Mouse (Mus musculus): ENCODE results near the gene Fbxo6.
"Not testable (repeated sequence)": the region's sequence is repeated elsewhere in the genome, so short reads cannot be mapped to it uniquely, and the experiment has no call there.

Gene Fbxo6

DNA sequence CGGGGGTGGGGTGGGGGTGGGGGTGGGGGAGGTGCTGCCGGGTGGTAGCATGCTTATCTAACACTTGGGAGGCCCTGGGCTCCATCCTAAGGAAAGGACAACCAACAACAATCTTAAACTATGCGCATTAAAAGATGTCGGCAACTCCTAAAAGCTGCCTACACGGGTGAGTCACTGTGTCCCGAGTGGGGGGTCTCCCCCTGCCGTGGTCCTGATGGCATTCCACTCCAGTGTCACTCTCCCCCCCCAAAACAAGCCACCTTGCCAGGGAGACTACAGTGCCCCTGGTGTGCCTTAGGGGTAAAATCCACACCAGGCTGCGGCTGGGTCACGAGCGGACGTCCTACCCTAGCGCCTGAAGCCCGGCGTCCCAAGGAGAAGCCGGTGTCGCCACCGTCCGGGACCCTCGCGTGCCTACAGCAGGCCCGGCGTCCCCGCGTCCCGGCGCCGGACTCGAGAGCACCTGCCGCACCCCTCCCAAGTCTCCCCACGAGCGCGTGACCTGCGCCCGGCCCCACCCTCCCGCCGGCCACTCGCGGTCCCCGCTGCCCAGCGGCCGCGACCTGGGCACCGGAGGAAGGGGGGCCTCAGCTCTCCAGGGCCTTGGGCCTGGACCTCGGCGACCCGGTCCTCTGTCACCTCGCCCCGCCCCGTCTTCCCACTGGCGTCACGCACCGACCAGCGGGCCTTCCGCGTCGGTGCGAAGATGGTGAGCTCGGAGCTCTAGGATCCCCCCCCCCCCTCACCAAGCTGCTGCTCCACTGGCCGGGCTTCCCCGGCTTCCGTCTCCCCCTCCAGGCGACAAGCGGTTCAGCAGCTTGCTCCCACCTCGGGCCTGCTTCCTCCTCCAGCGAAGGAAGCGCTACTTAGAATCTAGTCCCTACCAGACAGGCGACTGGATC lies at the start of gene Fbxo6:
TSS of gene Fbxo6 (minus strand) at position 874 of the 902 bp plus-strand sequence.
- DNase-seq (ENCODE audit: low spot score in 2 of 2), result peak; percentile 56 to 72

DNA sequence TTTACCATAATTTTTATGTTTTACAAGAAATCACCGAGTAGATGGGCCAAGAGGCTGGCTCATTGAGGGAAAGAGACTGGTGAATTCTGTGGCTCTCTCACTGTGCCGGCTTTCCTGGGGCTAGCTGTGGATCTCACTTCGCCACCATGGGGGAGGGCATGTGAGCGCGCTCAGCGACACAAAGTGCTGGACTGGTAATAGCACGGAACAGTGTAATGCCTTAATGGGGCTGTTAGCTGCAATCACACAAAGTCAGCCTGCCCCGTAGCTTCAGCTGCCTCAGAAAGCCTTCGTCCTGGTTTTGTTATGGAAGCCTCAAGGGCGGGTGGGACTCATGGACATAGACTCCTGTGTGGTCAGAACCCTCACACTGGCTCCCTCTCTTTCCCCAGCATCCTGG lies 46.8 kb upstream of the Fbxo6 start:
- no peak for DNase-seq (ENCODE audit: low spot score in 2 of 2)

DNA sequence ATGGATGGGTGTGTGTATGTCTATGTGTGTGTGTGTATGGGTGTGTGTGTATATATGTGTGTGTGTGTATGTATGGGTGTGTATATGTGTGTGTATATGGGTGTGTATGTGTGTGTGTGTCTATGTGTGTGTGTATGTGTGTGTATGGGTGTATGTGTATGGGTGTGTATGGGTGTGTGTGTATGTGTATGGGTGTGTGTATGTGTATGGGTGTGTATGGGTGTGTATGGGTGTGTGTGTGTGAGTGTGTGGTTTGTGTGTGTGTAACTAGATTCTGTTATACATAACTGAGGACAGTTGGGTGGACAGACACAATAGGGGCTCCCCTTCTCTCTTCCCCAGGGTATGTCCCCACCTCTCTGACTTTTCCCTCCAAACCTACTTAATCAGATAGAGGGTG lies 42.5 kb upstream of the Fbxo6 start:
- DNase-seq (ENCODE audit: low spot score in 2 of 2), result no peak

DNA sequence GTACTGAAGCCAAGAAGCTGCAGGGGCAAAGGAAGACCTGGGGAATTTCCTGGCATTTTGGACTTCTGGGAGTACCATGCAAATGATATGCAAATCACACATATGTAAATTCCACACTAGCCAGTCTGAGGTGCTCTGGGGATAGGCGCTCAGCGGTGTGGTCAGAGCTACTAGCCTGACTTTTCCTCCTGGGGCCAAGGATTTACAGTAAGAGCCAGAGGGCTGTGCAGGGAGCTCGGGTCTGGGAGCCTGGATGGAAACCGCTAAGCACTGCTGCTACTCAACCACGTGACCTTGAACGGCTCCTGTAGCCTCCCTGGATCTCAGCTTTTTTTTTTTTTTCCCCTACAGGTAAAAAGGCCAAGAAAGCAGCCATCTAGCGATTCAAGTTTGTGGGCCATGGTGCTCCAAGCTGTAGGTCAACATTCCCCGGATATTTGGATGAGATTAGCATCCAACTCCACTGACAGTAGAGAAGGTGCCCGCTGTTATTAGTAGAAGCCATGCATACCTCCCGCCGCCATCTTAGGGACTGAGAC lies 40.8 kb upstream of the Fbxo6 start:
- no peak for DNase-seq (ENCODE audit: low spot score in 2 of 2)

DNA sequence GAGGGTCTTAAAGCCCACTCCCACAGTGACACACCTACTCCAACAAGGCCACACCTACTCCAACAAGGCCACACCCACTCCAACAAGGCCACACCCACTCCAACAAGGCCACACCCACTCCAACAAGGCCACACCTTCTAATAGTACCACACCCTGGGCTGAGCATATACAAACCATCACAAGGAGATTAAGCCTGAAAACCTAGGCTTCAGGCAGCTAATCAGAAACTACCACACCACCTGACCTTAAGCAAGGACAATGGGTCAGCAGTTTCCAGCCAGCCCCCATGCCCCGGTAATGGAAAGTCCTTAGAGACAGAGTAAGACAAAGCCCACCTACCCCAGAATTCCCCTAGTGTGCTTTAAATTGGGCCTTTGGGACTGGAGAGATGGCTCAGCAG lies 36.8 kb upstream of the Fbxo6 start:
- not testable (repeated sequence) for DNase-seq (ENCODE audit: low spot score in 2 of 2)

DNA sequence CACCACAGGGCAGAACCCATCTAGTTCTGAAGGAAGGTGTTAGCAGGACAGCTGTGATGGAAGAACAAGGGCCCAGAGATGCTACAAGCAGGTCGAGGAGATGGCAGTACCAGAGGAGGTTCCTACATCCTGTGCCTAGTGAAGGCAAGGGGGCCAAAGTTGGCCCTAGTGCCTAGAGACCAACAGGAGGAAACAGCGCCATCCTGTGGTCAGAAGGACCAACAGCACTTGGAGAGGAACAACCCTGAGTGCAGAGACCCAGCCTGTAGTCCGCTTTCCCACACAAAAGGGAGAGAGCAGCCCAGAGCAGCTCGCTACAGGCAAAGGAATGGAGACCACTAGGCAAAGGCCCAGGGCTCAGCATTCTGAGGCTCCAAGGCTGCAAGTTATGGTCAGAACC lies 33.9 kb upstream of the Fbxo6 start:
- DNase-seq (ENCODE audit: low spot score in 2 of 2), result no peak

DNA sequence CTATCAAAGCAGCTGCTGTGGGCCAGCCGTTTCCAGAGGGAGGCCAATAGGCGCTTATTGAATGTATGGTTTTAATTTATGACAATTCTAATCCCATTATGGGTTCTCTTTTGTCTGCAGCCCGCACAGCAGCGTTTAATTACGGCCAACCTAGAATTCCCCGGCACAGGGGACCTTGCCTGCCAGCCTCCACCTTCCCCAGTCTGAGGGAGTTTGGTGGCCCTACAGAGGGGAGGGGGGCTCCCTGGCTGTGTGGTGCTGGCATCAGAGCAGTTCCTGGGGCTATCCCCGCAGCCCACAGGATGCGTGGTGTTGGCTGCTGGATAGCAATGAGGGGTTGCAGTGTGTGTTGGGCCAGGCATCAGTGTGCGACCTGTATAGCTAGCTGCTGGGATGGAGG lies 32.6 kb upstream of the Fbxo6 start:
- no peak for DNase-seq (ENCODE audit: low spot score in 2 of 2)

DNA sequence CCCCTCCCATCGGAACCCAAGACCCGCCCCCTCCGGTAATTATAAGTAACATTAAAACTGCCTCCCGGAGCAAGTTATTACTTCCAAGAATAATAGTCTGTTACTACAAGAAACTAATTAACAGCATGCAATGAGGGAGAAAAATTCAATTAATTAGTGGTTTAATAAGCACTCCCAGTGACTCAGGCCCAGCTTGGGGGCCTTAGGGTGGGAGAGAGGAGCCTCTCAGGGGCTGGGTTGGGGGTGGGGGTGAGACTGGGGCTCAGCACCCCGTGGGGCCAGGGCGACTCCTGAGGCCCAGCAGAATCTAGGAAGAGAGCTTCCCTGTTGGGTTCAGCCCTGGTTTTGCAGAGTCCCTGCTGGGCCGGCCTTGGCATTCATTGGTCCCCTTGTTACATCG lies 30.4 kb upstream of the Fbxo6 start:
- DNase-seq (ENCODE audit: low spot score in 2 of 2), result no peak

DNA sequence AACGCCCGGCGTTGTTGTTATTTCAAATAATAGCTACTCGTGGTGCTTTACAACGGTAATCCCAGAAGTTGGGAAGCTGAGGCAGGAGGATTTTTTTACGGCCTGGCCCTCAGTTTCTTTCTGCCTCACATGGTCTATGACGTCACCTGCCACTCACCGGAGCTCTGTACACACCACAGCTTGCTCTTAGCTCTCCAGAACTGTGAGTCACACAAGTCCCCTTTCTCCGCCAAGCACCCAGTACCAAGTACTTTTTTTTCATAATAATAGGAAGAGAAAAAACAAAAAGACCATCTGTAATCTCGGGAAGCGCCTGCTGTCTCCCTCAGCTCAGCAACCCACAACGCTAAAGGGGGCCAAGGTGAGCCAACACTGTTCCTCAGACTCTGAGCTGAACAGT lies 29.5 kb upstream of the Fbxo6 start:
- DNase-seq (ENCODE audit: low spot score in 2 of 2), result no peak

DNA sequence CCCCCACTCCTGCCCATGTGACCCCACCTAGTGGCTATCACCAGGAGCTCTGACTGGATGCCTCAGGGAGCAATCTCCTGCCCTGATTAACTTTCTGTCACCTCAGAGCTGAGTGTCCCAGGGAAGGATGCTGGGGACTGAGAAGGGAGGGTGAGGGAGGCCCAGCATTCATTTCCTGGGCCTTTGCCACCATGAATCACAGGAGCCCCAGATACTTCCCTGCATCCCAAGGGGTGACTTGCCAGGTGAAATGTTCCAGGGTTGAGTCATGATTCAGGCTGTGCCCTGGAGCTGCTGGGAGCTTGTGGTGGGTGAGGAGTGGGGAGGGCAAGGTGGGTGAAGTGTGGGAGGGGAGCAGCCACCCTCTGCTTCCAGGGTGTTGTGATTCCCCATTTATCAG lies 25.8 kb upstream of the Fbxo6 start:
- no peak for DNase-seq (ENCODE audit: low spot score in 2 of 2)

DNA sequence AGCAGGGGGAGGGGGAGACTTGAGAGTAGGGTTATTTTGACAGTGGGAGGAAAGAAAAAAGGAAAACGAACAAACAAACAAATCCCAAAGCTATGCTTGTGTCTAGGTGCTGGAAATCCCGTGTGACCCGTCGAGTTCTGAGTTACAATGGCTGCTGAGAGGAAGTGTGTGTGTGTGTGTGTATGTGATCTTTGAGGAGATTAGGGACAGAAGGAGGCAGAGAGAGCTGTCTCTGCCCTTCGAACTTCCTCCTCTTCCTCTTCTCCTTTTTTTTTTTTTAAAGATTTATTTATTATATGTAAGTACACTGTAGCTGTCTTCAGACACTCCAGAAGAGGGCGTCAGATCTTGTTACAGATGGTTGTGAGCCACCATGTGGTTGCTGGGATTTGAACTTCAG lies 24.7 kb upstream of the Fbxo6 start:
- not testable (repeated sequence) for DNase-seq (ENCODE audit: low spot score in 2 of 2)

DNA sequence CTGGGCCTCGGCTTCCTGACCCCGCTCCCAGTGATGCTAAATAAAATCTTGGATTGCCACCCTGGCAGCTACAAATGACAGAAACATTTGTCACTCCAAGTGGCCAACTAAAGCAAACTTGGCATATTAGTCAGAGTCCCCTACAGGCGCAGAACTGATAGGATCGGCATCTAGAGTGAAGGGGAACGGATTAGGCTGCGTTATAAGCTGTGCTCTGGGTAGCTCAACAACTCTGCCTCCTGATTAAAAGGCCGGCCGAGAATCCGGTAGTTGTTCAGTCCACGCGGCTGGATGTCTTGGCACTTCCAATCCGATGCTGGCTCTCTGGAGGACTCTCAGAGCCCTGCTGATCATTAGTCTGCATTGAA lies 22.5 kb upstream of the Fbxo6 start:
- DNase-seq (ENCODE audit: low spot score in 2 of 2), result no peak

DNA sequence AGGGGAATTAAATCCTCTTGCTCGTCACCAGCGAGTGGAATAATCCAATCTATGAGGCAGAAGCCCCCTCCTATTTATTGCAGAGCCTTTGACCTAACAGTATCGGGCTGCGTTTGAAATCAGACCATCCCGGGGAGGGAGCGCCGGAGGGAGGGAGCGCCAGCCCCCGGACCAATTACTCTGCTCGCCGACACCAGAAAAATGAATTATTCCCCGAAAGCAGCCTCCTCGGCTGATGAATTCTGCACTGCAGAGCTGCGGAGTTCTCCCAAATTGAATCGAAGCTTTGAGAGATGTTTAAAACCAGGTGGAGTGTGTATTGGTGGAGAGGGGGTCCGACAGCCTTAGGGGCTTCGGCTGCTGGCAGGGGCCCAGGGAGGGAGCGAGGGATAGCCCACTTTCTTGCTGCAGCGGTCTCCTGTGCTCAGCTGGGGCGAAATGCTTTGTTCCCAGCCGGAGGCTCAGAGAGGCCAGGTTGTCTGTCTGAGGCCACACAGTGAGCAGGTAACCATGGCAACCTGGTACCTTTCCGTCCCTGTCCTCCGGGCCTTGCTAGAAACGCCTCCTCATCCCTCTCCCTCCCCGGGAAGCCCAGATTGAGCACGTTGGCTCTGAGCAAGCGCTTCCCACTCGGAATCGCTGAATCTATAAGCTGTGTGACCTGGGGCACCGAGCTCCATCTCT lies 22.0 kb upstream of the Fbxo6 start:
- no peak for DNase-seq (ENCODE audit: low spot score in 2 of 2)

DNA sequence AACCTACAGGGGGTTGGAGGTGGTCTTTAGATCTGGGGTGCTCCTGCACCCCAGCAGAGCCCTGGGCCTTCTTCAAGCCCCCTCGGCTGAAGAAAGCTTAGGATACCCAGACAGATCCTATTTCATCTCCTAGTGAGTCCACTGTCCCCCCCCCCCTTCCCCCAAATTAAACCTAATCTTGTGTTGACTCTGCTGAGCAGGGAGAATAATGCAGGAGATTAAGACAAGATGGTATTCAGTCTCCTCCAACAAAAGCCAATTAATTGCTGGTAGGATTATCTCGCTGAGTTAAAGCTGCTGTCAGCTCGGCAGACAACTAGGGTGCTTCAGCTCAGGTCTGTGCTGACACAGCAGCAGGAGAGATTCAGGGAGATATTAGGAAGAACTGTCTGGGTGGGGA lies 19.3 kb upstream of the Fbxo6 start:
- no peak for DNase-seq (ENCODE audit: low spot score in 2 of 2)

DNA sequence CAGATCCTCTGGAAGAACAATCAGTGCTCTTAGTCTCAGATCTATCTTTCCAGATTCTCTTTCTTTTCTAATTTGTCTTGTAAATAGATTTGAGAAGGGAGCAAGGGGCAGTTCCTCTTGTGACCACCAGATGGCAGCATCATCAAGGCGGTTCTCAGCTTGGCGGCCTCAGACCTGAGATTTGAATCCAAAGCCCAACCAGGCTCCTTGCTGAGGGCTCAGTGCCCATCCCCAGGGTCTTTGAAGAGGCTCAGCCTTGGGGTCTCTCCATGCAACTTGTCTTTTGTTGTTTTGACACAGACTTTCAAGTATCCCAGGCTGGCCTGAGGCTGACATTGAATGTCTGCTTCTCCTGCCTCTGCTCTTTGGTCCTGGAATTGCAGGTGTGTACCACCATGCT lies 18.9 kb upstream of the Fbxo6 start:
- no peak for DNase-seq (ENCODE audit: low spot score in 2 of 2)

DNA sequence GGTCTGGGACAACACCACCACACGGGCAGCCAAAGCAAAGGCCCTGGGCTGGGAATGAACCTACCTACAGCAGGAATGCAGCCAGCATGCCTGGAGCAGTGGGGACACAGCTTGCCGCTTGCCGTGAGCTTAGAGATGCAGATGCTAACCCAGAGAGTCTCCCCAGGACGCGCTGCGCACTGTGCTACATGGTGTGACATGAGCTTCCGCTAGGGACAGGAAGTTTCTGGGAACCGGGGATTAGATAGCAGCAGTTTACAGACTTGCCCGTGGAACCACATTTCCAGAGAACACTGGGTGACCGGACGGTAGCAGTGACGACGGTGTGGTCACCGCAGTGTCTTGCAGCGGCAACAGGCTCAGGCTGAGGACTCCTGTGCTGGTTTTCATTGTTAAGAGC lies 17.6 kb upstream of the Fbxo6 start:
- no peak for DNase-seq (ENCODE audit: low spot score in 2 of 2)

DNA sequence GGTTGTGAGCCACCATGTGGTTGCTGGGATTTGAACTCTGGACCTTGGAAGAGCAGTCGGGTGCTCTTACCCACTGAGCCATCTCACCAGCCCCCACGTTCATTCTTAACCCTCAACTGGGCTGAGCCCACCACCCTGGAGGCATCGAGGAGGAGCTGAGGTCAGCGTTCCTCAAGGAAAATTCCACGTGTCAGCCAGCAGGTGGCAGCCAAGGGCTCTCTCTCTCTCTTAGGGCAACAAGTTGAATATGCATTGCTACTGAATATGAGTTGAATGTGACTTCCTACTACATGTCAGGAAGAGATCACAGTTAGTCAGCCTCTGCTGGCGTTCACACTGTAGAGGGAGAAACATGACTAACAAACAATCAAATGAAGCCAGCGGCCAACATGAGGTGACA lies 16.3 kb upstream of the Fbxo6 start:
- DNase-seq (ENCODE audit: low spot score in 2 of 2), result no peak

DNA sequence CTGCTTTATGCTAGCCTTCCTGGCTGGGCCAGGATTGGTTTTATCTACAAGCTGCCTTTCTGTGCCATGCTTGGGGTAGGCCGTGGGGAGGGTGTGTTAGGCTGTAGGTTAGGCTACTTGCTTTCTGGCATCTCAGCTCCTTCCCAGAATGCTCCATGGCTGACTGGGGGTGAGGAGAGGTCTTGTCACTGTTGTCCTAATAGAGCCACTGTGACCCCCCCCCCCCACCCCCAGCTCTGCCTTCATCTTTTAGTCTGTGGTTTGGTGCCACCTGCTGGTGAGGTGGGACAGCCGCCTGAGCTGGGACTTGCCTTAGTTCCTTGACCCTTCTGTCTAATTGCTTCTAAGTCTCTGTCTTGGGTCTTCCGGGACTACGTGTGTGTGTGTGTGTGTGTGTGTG lies 15.0 kb upstream of the Fbxo6 start:
- DNase-seq (ENCODE audit: low spot score in 2 of 2), result peak in 1 of 2 experiments; percentile 62

DNA sequence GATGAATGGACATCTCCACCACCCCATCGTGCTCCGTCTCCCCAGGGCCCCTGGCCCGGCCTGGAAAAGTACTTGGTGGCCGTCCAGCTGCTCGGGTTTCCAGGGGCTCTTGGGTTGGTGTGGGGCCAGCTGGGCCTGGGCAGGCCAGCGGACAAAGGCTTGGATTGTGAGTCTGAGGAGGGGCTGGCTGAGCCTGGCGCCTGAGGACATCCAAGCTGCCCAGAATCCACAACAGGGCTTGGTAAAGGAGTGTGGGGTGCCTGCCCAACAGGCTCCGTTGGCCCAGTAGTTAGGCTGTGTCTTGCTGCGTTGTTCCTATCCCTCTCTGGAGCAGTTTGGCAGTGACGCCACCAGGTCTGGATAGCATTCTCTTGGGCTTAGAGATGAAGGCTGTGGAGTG lies 14.5 kb upstream of the Fbxo6 start:
- DNase-seq (ENCODE audit: low spot score in 2 of 2), result peak in 1 of 2 experiments; percentile 67

DNA sequence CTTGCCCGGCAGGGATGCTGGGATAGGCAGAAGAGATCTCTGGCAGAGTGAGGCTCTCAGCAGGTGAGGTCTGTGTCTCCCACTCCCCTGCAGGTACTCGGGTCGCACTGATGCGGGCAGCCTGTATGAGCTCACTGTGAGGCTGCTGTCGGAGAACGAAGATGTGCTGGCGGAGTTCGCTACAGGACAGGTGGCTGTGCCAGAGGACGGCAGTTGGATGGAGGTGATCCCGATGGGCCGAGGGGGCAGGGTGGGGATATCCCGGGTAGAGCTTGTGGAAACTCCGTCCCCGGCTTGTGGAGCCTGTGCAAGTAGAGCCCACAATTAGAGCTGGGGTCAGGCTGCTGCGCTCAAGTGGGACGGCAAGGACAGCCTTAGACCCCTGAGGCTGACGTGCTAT lies 13.6 kb upstream of the Fbxo6 start:
- no peak for DNase-seq (ENCODE audit: low spot score in 2 of 2)

DNA sequence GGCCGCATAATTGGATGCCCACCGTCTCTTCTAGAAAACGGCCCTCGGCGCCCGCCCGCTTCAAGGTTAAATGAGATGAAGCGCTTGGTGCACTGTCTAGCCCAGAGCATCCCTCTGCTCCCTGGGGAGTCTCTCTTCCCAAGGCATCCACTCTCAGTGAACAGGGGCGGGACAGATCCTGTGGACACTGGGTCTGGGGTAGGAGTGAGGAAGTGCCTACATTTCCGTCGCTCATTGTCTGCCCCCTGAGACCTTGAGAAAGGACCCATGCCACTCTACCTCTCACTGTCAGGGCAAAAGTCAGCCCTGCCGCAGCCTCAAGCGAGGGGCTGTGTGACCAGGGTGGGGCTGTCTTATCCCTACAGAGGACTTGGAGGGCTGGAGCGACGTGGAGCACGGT lies 12.5 kb upstream of the Fbxo6 start:
- no peak for DNase-seq (ENCODE audit: low spot score in 2 of 2)

DNA sequence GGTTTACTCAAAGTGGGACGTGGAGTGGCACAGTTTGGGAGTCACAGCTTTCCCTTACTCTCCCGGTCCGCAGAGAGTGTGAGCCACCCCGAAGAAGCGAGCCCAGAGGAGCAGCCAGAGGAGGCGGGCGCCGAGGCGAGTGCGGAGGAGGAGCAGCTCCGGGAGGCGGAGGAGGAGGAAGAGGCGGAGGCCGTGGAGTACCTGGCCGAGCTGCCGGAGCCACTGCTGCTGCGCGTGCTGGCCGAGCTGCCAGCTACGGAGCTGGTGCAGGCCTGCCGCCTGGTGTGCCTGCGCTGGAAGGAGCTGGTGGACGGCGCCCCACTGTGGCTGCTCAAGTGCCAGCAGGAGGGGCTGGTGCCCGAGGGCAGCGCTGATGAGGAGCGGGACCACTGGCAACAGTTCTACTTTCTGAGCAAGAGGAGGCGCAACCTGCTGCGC lies 12.1 kb upstream of the Fbxo6 start:
- peak; percentile 55 to 66 for DNase-seq (ENCODE audit: low spot score in 2 of 2)
